Mouse (Mus musculus): ENCODE measurements around the gene Ppp1r14a. TPM values are rescaled to one million over a fixed set of nuclear protein-coding genes. Genes with fewer than 3 reads are reported as not detected.

Gene Ppp1r14a
- polyA plus RNA-seq, 1 experiment from 2014 or later: 33.9 TPM

DNA sequence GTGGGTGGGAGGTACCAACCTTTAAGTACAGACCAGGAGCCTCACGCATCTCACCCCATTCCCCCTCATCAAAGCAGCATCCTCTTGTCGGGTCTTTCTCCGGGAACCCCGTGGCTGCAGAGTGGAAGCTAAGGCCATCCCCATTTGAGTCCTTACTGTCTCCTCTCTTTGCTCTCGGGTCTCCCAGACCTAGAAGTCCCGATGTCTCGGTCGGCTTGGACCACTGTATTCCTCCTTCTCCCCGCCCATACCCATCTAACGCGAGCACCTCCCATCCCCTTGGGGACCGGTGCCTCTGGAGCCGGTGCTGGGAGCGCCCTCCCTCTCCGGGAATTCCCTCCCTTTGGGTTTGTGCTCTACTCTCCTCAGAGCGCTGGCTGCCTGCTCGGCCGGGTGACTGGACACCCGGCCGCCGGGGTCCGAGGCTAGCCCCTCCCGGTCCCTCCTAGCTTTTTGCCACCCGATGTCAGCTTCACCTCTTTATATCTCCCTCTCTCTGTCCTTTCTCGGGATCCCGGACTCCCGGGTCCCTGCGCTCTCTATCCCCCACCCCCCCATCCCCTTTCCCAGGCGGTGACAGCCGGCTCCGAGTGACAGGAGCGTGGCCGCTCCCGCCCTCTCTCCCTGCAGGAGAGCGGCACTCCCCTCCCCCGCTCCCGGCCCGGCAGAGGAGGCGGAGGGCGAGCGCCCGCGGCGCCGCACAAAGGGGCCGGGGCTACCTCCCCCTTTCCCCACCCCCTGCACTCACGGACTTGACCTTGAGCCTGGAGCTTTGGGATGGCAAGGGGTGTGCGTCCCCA, 15.6 kb downstream of the Ppp1r14a start:
- peak overlapping the region; percentile 72 for H3K4me3 ChIP-seq (ENCODE audit: low read depth, low read length)
- H3K9ac ChIP-seq (ENCODE audit: low read depth, low read length): peak overlapping the region; percentile 75
- no peaks in the 10 kb centered on the region for H3K27me3 ChIP-seq (ENCODE audit: control insufficient read depth, insufficient read depth, low read length)
- DNase-seq (ENCODE audit: low spot score) (peak; percentile 80), ATAC-seq (ENCODE audit: low FRiP score) (peak; percentile 20; the same call in 1 of the 2 replicates)
- under 1% methylated on average over 36 of the region's 48 CpGs for WGBS
- H3K27ac ChIP-seq (ENCODE audit: low read depth, low read length): peak overlapping the region; percentile 89
- H3K9me3 ChIP-seq (ENCODE audit: control insufficient read depth, low read length): no peaks in the 10 kb centered on the region
- H3K36me3 ChIP-seq (ENCODE audit: control insufficient read depth, insufficient read depth, low read length): no peaks in the 10 kb centered on the region
- peak overlapping the region; percentile 92 for H3K4me2 ChIP-seq (replicated peaks; ENCODE audit: low read depth, low read length)
- H3K4me1 ChIP-seq (replicated peaks; ENCODE audit: control insufficient read depth, insufficient read depth, low read length): peaks cover 26% of the 10 kb centered on the region

DNA sequence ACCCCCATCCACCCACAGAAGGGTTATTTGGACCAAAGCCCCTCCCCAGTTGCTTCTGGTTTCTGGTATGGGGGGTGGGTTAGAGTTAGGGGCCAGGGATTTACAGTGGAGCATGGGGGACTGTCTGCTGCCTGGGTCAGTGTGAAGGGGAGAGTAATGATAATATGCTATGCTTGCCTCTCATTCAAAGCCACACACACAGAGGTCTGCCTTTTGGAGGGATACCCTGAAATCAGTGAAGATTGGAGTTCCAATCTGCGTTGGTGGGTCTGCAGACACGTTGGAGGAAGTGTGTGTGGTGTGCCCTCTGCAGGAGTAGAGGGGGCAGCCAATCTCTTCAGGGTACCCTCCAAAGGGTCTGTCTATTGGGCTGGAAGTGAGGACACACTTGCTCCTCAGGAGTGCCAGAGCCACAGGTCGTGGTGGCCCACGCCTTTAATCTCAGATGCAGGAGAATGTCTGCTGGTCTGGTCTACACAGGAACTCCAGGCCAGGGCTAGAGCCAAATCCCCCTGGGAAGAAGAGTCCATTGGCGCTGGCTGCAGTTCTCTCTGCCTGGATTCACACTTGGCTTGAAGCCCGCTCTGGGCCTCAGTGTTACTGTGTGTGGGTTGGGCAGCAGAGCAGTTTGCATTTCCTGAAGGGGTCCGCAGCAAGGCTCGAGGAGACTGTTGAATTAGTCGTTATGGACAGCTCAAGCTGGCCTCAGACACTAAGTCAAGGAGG, 16.3 kb downstream of the Ppp1r14a start:
- ATAC-seq (ENCODE audit: low FRiP score) (no peak), DNase-seq (ENCODE audit: low spot score) (peak; percentile 29)
- Histone ChIP-seq H3K9ac (ENCODE audit: low read depth, low read length) (peak overlapping the region; percentile 75), H3K27me3 (ENCODE audit: control insufficient read depth, insufficient read depth, low read length) (no peaks in the 10 kb centered on the region), H3K36me3 (ENCODE audit: control insufficient read depth, insufficient read depth, low read length) (no peaks in the 10 kb centered on the region), H3K4me3 (ENCODE audit: low read depth, low read length) (peak overlapping the region; percentile 72), H3K4me1 (replicated peaks; ENCODE audit: control insufficient read depth, insufficient read depth, low read length) (peaks cover 26% of the 10 kb centered on the region), H3K9me3 (ENCODE audit: control insufficient read depth, low read length) (no peaks in the 10 kb centered on the region), H3K4me2 (replicated peaks; ENCODE audit: low read depth, low read length) (peak overlapping the region; percentile 92), H3K27ac (ENCODE audit: low read depth, low read length) (peak overlapping the region; percentile 89)
- WGBS: 16% methylated on average over 9 of the region's 9 CpGs

DNA sequence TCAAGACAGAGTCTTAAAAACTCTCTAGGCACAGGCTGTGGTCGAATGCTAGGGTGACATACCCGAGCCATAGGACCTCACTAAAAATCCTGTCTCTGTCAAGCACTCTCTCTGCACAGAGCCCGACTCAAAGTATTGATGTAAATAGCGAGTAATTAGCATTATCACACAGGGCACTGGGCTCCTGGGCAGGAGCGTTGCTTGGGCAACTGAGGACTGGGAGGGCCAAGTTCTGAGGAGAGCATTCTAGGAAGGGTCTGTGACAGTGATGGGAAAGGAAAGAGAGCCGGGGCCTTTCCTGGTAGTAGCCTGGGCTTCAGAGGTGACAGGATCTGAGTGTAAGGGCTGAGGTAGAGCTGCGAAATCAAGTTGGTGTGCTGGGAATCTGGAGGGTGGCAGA, 17.0 kb downstream of the Ppp1r14a start:
- no peak; the same call in 1 of the 2 replicates for ATAC-seq (ENCODE audit: low FRiP score)
- WGBS: 30% methylated on average over 7 of the region's 7 CpGs
- Histone ChIP-seq H3K27me3 (ENCODE audit: control insufficient read depth, insufficient read depth, low read length) (no peaks in the 10 kb centered on the region), H3K27ac (ENCODE audit: low read depth, low read length) (peak overlapping the region; percentile 89), H3K36me3 (ENCODE audit: control insufficient read depth, insufficient read depth, low read length) (peaks cover under 1% of the 10 kb centered on the region), H3K4me1 (replicated peaks; ENCODE audit: control insufficient read depth, insufficient read depth, low read length) (peaks cover 26% of the 10 kb centered on the region), H3K4me3 (ENCODE audit: low read depth, low read length) (no peak overlapping the region; the same call in 1 of the 2 replicates), H3K4me2 (replicated peaks; ENCODE audit: low read depth, low read length) (peak overlapping the region; percentile 92), H3K9me3 (ENCODE audit: control insufficient read depth, low read length) (no peaks in the 10 kb centered on the region), H3K9ac (ENCODE audit: low read depth, low read length) (peak overlapping the region; percentile 75; the same call in 1 of the 2 replicates)
- no peak for DNase-seq (ENCODE audit: low spot score)

DNA sequence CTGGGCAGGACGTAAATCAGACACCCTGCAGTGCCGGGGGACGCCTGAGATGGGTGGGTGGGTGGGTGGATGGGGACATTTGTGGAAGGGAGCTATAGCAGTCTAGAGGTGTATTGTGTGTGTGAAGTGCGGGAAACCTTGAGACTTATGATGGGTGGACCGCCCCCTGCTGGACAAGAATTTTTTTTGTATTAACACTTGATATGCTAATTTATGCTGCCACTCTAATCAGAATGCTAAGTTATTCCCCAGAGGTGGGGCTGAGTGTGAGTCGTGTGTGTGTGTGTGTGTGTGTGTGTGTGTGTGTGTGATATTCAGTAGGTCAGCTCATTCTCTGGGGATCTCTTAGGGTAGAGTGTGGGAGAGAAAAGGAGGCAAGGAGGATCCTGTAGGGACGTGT, 17.5 kb downstream of the Ppp1r14a start:
- DNase-seq (ENCODE audit: low spot score) (peak; percentile 88), ATAC-seq (ENCODE audit: low FRiP score) (peak; percentile 10; the same call in 1 of the 2 replicates)
- H3K4me1 ChIP-seq (replicated peaks; ENCODE audit: control insufficient read depth, insufficient read depth, low read length): peaks cover 26% of the 10 kb centered on the region
- peaks cover 6% of the 10 kb centered on the region for H3K36me3 ChIP-seq (ENCODE audit: control insufficient read depth, insufficient read depth, low read length)
- H3K4me2 ChIP-seq (replicated peaks; ENCODE audit: low read depth, low read length): peak overlapping the region; percentile 92; the same call in 1 of the 2 replicates
- no peak overlapping the region; the same call in 1 of the 2 replicates for H3K9ac ChIP-seq (ENCODE audit: low read depth, low read length)
- H3K27me3 ChIP-seq (ENCODE audit: control insufficient read depth, insufficient read depth, low read length): no peaks in the 10 kb centered on the region
- 17% methylated on average over 7 of the region's 7 CpGs for WGBS
- H3K4me3 ChIP-seq (ENCODE audit: low read depth, low read length): no peak overlapping the region
- no peaks in the 10 kb centered on the region for H3K9me3 ChIP-seq (ENCODE audit: control insufficient read depth, low read length)
- peak overlapping the region; percentile 89 for H3K27ac ChIP-seq (ENCODE audit: low read depth, low read length)

DNA sequence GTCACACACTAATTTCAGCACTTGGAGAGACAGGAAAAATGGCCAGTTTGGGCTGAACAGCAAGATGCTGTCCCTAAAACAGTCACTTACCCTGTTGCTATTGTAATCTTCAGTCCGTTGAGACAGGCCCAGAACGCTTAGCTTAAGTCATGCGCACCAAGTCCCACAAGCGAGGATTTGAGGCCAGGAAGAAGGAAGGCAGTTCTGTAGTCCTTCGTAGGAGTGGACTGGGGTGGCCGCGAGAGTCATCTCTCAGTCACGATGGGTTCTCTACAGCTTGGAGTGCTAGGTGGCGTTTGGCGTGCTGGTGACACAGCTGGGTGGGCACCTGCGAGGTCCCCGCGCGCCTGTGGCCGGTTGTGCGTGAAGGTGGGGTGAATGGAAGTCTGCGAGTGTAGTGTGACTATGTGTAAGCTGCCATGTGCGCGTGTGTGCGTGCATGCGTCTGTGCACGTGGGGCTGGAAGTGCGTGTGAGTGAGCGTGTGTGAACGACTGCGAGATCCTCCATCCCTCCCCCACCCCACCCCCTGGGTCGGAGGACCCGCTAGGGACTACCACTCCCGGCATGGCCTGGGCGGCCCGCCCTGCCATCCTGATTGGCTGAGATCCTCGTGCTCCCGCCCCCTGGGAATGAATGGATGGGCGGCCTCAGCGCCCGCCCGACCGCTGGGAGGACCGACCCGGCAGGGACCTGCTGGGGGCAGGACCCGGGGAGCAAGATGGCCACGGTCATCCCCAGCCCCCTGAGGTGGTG, 18.4 kb downstream of the Ppp1r14a start:
- DNase-seq (ENCODE audit: low spot score): peak; percentile 92
- WGBS: 2% methylated on average over 42 of the region's 42 CpGs
- peaks cover 8% of the 10 kb centered on the region for H3K36me3 ChIP-seq (ENCODE audit: control insufficient read depth, insufficient read depth, low read length)
- H3K9ac ChIP-seq (ENCODE audit: low read depth, low read length): peak overlapping the region; percentile 74
- ATAC-seq (ENCODE audit: low FRiP score): peak; percentile 73
- peak overlapping the region; percentile 67 for H3K27ac ChIP-seq (ENCODE audit: low read depth, low read length)
- peak overlapping the region; percentile 72 for H3K4me2 ChIP-seq (replicated peaks; ENCODE audit: low read depth, low read length)
- peaks cover 26% of the 10 kb centered on the region for H3K4me1 ChIP-seq (replicated peaks; ENCODE audit: control insufficient read depth, insufficient read depth, low read length)
- no peaks in the 10 kb centered on the region for H3K9me3 ChIP-seq (ENCODE audit: control insufficient read depth, low read length)
- H3K27me3 ChIP-seq (ENCODE audit: control insufficient read depth, insufficient read depth, low read length): no peaks in the 10 kb centered on the region
- H3K4me3 ChIP-seq (ENCODE audit: low read depth, low read length): peak overlapping the region; percentile 69

DNA sequence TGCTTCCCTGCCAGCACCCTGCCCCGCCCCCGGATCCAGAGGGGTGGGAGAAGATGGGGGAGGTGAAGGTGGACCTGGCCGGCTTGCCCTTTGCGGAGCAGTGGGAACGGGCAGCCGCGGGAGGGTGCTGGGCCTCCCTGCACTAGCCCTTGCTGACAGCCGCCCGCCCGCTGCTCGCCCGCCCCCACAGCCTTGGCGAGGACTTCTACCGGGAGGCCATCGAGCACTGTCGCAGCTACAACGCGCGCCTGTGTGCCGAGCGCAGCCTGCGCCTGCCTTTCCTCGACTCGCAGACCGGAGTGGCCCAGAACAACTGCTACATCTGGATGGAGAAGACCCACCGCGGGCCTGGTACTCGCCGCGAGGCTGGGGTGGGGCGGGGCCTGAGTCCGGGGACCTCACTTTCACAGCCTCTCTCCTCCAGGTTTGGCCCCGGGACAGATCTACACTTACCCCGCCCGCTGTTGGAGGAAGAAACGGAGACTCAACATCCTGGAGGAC, 20.2 kb downstream of the Ppp1r14a start:
- ATAC-seq (ENCODE audit: low FRiP score) (no peak), DNase-seq (ENCODE audit: low spot score) (no peak)
- WGBS: 1% methylated on average over 36 of the region's 36 CpGs
- Histone ChIP-seq H3K4me1 (replicated peaks; ENCODE audit: control insufficient read depth, insufficient read depth, low read length) (peaks cover 33% of the 10 kb centered on the region), H3K4me2 (replicated peaks; ENCODE audit: low read depth, low read length) (peak overlapping the region; percentile 72), H3K27me3 (ENCODE audit: control insufficient read depth, insufficient read depth, low read length) (no peaks in the 10 kb centered on the region), H3K9ac (ENCODE audit: low read depth, low read length) (peak overlapping the region; percentile 48), H3K27ac (ENCODE audit: low read depth, low read length) (peak overlapping the region; percentile 5; the same call in 1 of the 2 replicates), H3K4me3 (ENCODE audit: low read depth, low read length) (peak overlapping the region; percentile 69), H3K36me3 (ENCODE audit: control insufficient read depth, insufficient read depth, low read length) (peaks cover 8% of the 10 kb centered on the region), H3K9me3 (ENCODE audit: control insufficient read depth, low read length) (no peaks in the 10 kb centered on the region)

DNA sequence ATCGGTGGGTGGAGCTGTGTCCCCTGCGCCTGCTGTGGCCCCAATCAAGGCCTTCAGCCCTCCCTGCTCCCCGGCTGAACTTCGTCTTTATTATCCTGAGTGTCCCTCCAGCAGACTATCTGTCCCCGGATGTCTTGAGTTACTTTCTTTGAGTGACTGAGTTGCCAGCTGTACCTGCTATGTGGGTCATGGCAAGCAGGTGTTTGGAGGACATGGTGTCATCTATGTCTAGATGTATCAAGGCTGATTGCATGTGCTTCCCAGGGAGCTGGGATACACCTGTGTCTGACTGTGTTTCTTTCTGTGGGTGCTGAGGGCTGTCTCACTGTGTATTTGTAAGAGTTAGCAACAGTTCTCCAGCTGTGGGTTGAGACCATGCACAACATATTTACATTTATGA, 20.6 kb downstream of the Ppp1r14a start:
- DNase-seq (ENCODE audit: low spot score) (no peak), ATAC-seq (ENCODE audit: low FRiP score) (no peak)
- Histone ChIP-seq H3K4me3 (ENCODE audit: low read depth, low read length) (peak overlapping the region; percentile 69), H3K27me3 (ENCODE audit: control insufficient read depth, insufficient read depth, low read length) (no peaks in the 10 kb centered on the region), H3K9me3 (ENCODE audit: control insufficient read depth, low read length) (no peaks in the 10 kb centered on the region), H3K9ac (ENCODE audit: low read depth, low read length) (peak overlapping the region; percentile 48), H3K36me3 (ENCODE audit: control insufficient read depth, insufficient read depth, low read length) (peaks cover 8% of the 10 kb centered on the region), H3K27ac (ENCODE audit: low read depth, low read length) (peak overlapping the region; percentile 5; the same call in 1 of the 2 replicates), H3K4me1 (replicated peaks; ENCODE audit: control insufficient read depth, insufficient read depth, low read length) (peaks cover 36% of the 10 kb centered on the region), H3K4me2 (replicated peaks; ENCODE audit: low read depth, low read length) (peak overlapping the region; percentile 72)
- WGBS: 11% methylated on average over 5 of the region's 5 CpGs

DNA sequence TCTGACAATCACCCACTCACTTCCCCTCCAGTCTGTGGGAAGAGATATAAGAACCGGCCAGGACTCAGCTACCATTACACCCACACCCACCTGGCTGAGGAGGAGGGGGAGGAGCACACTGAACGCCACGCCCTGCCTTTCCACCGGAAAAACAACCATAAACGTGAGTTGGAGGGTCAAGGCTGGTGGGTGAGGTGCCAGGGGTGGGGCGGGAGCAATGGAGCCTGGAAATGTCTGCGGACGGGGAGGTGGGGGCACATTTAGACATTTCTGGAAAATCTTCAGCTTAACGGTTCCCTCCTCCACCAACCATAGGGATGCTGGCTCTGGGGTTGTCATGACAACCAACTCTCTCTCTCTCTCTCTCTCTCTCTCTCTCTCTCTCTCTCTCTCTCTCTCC, 23.9 kb downstream of the Ppp1r14a start:
- Histone ChIP-seq H3K36me3 (ENCODE audit: control insufficient read depth, insufficient read depth, low read length) (peaks cover 8% of the 10 kb centered on the region), H3K9ac (ENCODE audit: low read depth, low read length) (no peak overlapping the region), H3K27me3 (ENCODE audit: control insufficient read depth, insufficient read depth, low read length) (no peaks in the 10 kb centered on the region), H3K4me1 (replicated peaks; ENCODE audit: control insufficient read depth, insufficient read depth, low read length) (peaks cover 43% of the 10 kb centered on the region), H3K9me3 (ENCODE audit: control insufficient read depth, low read length) (no peaks in the 10 kb centered on the region), H3K4me2 (replicated peaks; ENCODE audit: low read depth, low read length) (no peak overlapping the region), H3K4me3 (ENCODE audit: low read depth, low read length) (no peak overlapping the region), H3K27ac (ENCODE audit: low read depth, low read length) (no peak overlapping the region)
- no peak for DNase-seq (ENCODE audit: low spot score)
- 42% methylated on average over 9 of the region's 9 CpGs for WGBS
- no peak for ATAC-seq (ENCODE audit: low FRiP score)
